Mouse (Mus musculus): ENCODE measurements around the gene Shb. TPM values are rescaled to one million over a fixed set of nuclear protein-coding genes. Genes with fewer than 3 reads are reported as not detected.

Gene Shb
- polyA plus RNA-seq, 1 experiment from 2014 or later, result 6.8 TPM

DNA sequence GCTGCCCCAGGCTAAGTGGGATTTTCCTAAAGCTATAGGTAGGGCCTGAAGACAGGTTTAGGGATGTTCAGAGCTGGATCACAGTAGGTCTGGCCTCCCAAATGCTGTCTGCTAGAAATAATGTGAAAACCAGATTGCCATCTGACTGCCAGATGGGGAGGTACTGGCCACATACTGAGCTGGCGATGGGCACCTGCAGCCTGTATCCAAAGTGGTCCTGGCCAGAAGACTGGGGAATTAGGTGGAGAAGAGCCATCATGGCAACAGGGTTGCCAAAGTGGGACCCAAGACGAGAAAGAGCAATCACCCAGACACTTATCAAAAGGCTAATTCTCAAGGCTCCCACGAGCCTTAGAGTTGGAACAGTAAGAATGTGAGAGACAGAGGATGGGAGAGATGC is 6.1 kb downstream of the Shb start:
- WGBS, result 80% methylated on average over 3 of the region's 3 CpGs
- H3K4me2 ChIP-seq, result no peak overlapping the region
- no peaks in the 10 kb centered on the region for H3K9me3 ChIP-seq
- 0 out of 2 replicates have a peak, but pooled peaks cover 2% of the 10 kb centered on the region for H3K36me3 ChIP-seq
- H3K27ac ChIP-seq, result no peak overlapping the region
- ATAC-seq (ENCODE audit: insufficient number of reproducible peaks, low FRiP score, low TSS enrichment, low read depth), result no peak
- H3K27me3 ChIP-seq, result no peaks in the 10 kb centered on the region
- H3K9ac ChIP-seq, result no peak overlapping the region
- no peak overlapping the region for H3K4me3 ChIP-seq
- H3K4me1 ChIP-seq, result peaks cover 55% of the 10 kb centered on the region

DNA sequence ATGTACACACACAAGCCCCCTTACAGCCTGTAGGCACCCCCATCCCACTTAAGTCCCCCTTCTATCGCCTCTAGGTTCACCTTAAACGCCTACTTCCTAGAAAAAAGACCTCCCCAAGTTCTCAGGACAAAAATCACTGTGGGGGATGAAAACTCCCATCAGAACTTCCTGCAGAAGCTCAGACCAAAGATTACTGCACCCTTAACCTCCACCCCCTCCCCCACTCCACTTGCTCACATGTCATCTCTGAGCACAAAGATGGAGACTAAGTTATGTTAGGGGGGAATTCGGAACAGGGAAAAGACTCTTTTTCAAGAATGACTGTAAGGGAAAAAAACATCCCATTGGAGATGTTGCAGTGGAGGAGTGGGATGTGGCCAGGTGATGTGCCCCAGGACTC is 6.7 kb downstream of the Shb start:
- Histone ChIP-seq H3K27ac (no peak overlapping the region), H3K9ac (no peak overlapping the region), H3K4me3 (no peak overlapping the region), H3K4me2 (no peak overlapping the region), H3K36me3 (0 out of 2 replicates have a peak, but pooled peaks cover 3% of the 10 kb centered on the region), H3K9me3 (no peaks in the 10 kb centered on the region), H3K27me3 (no peaks in the 10 kb centered on the region), H3K4me1 (peaks cover 54% of the 10 kb centered on the region)
- ATAC-seq (ENCODE audit: insufficient number of reproducible peaks, low FRiP score, low TSS enrichment, low read depth), result no peak
- WGBS, result 88% methylated on average over 3 of the region's 3 CpGs

DNA sequence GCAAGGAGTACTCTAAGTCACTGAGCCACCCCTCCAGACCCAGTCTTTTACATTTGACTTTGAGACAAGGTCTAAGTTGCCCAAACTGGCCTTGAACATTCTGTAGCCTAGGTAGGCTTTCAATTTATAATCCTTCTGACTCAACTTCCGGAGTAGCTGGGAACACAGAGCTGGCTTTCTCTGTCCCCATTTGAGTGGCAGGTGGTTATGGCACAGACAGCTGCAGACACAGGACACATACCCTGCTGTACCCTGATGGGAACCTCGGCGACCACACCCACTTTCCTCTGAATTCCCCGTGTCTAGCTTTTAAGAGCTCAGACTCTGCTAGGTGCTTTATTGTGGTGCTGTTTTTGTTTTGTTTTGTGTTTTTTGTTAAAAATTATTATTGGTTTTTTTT is 7.7 kb downstream of the Shb start:
- ATAC-seq (ENCODE audit: insufficient number of reproducible peaks, low FRiP score, low TSS enrichment, low read depth), result no peak
- H3K27me3 ChIP-seq, result no peaks in the 10 kb centered on the region
- H3K9ac ChIP-seq, result no peak overlapping the region
- no peak overlapping the region for H3K4me3 ChIP-seq
- H3K9me3 ChIP-seq, result no peaks in the 10 kb centered on the region
- no peak overlapping the region for H3K4me2 ChIP-seq
- H3K4me1 ChIP-seq, result peaks cover 48% of the 10 kb centered on the region
- no peak overlapping the region for H3K27ac ChIP-seq
- 84% methylated on average over 4 of the region's 4 CpGs for WGBS
- H3K36me3 ChIP-seq, result 0 out of 2 replicates have a peak, but pooled peaks cover 3% of the 10 kb centered on the region

DNA sequence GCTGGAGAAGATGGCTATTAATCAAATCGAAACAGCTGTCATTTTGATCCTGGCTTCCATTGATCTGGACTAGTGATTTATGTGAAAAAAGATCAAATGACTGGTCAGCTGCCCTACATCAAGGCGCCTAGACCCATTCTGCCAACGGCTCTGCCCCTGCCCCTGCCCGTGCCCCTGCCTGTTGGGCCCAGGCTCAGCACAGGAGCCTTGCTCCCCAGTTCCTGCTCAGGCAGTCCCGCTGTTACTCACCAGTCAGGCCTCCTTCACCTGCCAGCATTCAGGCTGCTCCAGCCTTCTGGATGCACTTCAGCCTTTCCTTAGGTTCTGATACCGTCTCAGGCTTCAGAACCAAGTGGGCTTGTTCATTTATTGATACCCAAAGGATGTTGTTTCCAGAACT is 8.9 kb downstream of the Shb start:
- no peak for ATAC-seq (ENCODE audit: insufficient number of reproducible peaks, low FRiP score, low TSS enrichment, low read depth)
- Histone ChIP-seq H3K9ac (no peak overlapping the region), H3K4me3 (no peak overlapping the region), H3K4me1 (peaks cover 36% of the 10 kb centered on the region), H3K27me3 (no peaks in the 10 kb centered on the region), H3K27ac (no peak overlapping the region), H3K36me3 (0 out of 2 replicates have a peak, but pooled peaks cover 3% of the 10 kb centered on the region), H3K9me3 (no peaks in the 10 kb centered on the region), H3K4me2 (no peak overlapping the region)
- 71% methylated on average over 6 of the region's 6 CpGs for WGBS

DNA sequence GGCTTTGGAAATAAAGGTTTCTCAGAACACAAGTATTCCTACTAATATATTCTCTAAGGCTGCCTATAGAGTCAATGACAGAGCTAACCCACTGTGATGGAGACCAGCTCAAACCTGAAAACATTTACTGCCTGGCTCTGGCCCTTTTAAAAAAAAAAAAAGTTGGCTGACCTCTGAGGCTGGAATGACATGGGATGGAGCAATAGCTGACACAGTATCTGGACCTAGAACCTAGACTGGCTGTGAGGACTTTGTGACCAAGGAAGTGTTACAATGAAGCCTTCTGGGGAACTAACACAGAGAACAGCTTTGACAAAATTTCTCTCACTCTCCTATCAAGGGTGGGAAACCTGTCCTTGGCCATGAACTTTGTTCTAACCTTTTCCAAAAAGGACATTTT is 9.3 kb downstream of the Shb start:
- Histone ChIP-seq H3K36me3 (0 out of 2 replicates have a peak, but pooled peaks cover 3% of the 10 kb centered on the region), H3K4me3 (no peak overlapping the region), H3K9ac (no peak overlapping the region), H3K4me2 (no peak overlapping the region), H3K27me3 (no peaks in the 10 kb centered on the region), H3K4me1 (peaks cover 32% of the 10 kb centered on the region), H3K9me3 (no peaks in the 10 kb centered on the region), H3K27ac (no peak overlapping the region)
- ATAC-seq (ENCODE audit: insufficient number of reproducible peaks, low FRiP score, low TSS enrichment, low read depth), result no peak

DNA sequence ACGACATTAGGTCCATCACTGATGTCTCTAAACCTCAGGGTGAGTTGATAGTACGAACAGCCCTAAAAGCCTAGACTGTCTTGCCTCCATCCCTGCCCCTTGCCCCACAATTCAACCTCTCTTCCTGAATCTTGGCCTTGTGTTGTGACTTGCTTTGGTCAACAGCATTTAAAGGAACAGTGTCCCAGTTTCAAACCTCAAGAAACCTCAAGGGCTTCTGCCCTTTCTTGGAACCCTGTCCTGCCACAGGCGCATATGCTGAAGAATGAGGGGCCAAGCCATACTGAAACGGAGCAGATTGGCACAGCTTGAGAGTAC is 9.7 kb downstream of the Shb start:
- Histone ChIP-seq H3K36me3 (0 out of 2 replicates have a peak, but pooled peaks cover 3% of the 10 kb centered on the region), H3K4me2 (no peak overlapping the region), H3K4me1 (peaks cover 32% of the 10 kb centered on the region), H3K9me3 (no peaks in the 10 kb centered on the region), H3K27me3 (no peaks in the 10 kb centered on the region), H3K4me3 (no peak overlapping the region), H3K9ac (no peak overlapping the region), H3K27ac (no peak overlapping the region)
- no peak for ATAC-seq (ENCODE audit: insufficient number of reproducible peaks, low FRiP score, low TSS enrichment, low read depth)
- 80% methylated on average over 4 of the region's 4 CpGs for WGBS

DNA sequence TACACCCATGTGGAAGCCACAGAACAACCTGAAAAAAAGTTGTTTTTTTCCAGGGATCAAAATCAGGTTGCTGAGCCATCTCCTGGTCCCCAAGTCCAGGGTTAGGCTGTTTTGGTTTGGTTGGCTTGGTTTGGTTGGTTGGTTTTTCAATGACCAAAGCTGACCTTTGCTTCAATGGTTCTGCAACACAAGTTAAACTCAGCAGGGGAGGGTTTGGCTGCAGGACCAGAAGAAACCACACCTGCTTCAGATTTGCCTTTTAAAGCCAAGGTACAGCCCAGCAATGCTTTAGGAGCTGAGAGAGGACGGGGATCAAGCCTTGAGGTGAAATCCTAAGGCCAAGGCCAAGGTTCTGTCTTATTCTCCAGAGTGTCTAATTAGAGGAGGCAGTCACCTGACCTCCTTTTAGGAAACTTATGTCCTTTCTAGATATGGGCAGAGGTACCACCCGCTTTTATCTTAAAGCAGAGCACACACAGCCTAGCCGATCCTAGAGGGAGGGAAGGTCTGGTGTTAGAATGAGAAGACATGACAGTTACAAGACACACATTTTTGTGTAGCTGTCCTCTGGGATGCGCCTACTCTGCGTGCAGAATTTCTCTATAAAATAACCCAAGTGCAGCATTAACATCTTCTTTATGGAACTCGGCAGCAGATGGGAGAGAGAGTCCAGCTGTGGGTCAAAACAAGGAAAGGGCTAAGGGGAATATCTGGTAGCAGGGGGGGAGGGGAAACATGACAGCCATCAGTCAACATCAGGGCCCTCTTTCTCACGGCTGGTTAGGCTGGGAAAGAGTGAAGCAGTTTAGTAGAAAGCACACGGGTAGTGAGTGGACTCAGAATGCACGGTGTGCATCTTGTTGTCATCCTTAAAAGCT is 10.3 kb downstream of the Shb start:
- ATAC-seq (ENCODE audit: insufficient number of reproducible peaks, low FRiP score, low TSS enrichment, low read depth), result no peak
- Histone ChIP-seq H3K9ac (no peak overlapping the region), H3K4me1 (peaks cover 33% of the 10 kb centered on the region), H3K4me2 (no peak overlapping the region), H3K4me3 (no peak overlapping the region), H3K27me3 (no peaks in the 10 kb centered on the region), H3K36me3 (0 out of 2 replicates have a peak, but pooled peaks cover 3% of the 10 kb centered on the region), H3K9me3 (no peaks in the 10 kb centered on the region), H3K27ac (no peak overlapping the region)
- WGBS, result 60% methylated on average over 9 of the region's 9 CpGs

DNA sequence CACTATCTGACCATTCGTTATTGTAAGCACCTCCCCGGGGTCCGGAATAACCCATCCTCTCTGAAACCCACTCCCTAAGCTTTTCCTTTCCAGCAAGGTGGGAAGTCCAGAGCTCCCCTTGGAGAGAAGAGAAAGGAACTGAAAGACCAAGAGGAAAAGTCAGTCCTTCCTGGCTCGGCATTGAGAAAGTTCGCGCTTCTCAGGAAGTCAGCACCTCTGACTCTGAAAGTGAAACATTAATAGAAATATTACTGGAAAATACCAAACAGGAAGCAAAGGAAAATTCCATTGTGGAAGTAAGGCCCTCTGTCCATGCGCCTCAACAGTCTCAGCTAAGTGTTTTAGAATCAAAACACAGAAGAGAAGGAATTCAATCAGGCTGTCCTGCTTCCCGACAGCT is 11.9 kb downstream of the Shb start:
- 76% methylated on average over 8 of the region's 8 CpGs for WGBS
- no peak overlapping the region for H3K4me2 ChIP-seq
- H3K27me3 ChIP-seq, result no peaks in the 10 kb centered on the region
- peaks cover 29% of the 10 kb centered on the region for H3K4me1 ChIP-seq
- no peak overlapping the region for H3K9ac ChIP-seq
- no peaks in the 10 kb centered on the region for H3K9me3 ChIP-seq
- H3K27ac ChIP-seq, result 0 out of 2 replicates have a peak overlapping the region, but pooled peaks have one; percentile 47
- no peak for ATAC-seq (ENCODE audit: insufficient number of reproducible peaks, low FRiP score, low TSS enrichment, low read depth)
- H3K4me3 ChIP-seq, result no peak overlapping the region
- 0 out of 2 replicates have a peak, but pooled peaks cover 3% of the 10 kb centered on the region for H3K36me3 ChIP-seq

DNA sequence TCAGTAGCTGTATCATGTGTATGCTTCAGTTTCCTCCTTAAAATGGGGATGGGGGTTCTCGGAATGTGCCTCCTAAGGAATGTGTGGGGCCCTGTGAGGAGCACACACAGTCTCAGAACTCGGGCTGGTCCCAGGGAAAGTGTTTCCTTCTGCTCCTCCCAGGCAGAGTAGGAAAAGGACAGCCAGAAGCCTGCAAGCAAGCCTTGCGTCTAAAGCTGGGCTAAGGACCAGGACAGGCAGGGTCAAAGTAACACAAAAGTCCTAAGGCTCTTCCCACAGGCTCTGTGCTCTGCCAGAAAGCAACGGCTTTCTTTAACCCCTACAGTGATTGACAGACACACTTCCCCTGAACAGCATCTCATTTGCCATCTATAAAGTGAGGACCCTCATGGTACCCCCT is 14.9 kb downstream of the Shb start:
- Histone ChIP-seq H3K4me2 (no peak overlapping the region), H3K4me1 (peaks cover 54% of the 10 kb centered on the region), H3K9me3 (no peaks in the 10 kb centered on the region), H3K27me3 (no peaks in the 10 kb centered on the region), H3K4me3 (no peak overlapping the region), H3K36me3 (0 out of 2 replicates have a peak, but pooled peaks cover 3% of the 10 kb centered on the region), H3K27ac (no peak overlapping the region), H3K9ac (no peak overlapping the region)
- ATAC-seq (ENCODE audit: insufficient number of reproducible peaks, low FRiP score, low TSS enrichment, low read depth), result no peak
- WGBS, result 29% methylated on average over 4 of the region's 4 CpGs

DNA sequence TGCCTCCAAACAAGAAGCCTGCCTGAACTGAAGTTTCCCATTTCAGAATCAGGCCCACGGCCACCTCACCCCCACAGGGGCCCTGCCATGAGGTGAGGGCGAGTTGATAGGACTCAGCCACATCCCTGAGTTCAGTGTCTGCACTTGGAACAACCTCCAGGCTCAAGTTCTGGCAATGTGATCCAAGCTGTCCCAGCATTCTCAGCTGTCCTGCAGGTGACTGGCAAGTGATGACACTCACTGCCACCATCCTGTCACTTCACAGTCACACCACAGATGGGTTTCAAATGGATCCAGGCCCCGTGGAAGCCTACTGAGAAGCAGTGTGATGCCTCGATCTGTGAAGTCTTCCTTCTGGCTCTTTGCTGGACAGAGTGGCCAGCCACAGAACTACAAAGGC is 16.4 kb downstream of the Shb start:
- no peak overlapping the region for H3K27ac ChIP-seq
- 57% methylated on average over 4 of the region's 4 CpGs for WGBS
- H3K27me3 ChIP-seq, result no peaks in the 10 kb centered on the region
- H3K9ac ChIP-seq, result no peak overlapping the region
- ATAC-seq (ENCODE audit: insufficient number of reproducible peaks, low FRiP score, low TSS enrichment, low read depth), result no peak
- H3K4me1 ChIP-seq, result peaks cover 58% of the 10 kb centered on the region
- H3K36me3 ChIP-seq, result no peaks in the 10 kb centered on the region
- no peaks in the 10 kb centered on the region for H3K9me3 ChIP-seq
- no peak overlapping the region for H3K4me2 ChIP-seq
- H3K4me3 ChIP-seq, result no peak overlapping the region

DNA sequence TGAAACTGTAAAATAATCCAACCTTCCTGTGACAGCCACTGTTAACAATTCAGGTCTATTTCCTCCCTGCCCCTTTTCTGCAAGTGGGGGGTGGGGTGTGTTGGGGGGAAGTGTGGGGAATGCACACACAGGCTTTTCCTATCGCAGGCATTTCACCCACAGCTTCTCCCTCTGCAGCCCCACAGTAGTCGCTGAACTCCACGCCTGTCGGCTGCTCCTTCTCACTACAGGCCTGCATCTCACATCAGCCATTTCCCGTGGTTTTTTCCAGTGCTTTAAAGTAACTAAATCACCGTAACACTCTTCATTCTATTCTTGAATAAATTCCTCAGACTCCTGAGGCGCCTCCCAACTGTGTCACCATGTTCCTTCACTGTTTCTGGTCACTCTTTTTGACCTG is 17.9 kb downstream of the Shb start:
- Histone ChIP-seq H3K4me3 (no peak overlapping the region), H3K27ac (peak overlapping the region; percentile 60), H3K36me3 (no peaks in the 10 kb centered on the region), H3K4me1 (peaks cover 64% of the 10 kb centered on the region), H3K27me3 (no peaks in the 10 kb centered on the region), H3K4me2 (0 out of 2 replicates have a peak overlapping the region, but pooled peaks have one; percentile 7), H3K9ac (no peak overlapping the region), H3K9me3 (no peaks in the 10 kb centered on the region)
- no peak for ATAC-seq (ENCODE audit: insufficient number of reproducible peaks, low FRiP score, low TSS enrichment, low read depth)
- WGBS, result 17% methylated on average over 7 of the region's 7 CpGs

DNA sequence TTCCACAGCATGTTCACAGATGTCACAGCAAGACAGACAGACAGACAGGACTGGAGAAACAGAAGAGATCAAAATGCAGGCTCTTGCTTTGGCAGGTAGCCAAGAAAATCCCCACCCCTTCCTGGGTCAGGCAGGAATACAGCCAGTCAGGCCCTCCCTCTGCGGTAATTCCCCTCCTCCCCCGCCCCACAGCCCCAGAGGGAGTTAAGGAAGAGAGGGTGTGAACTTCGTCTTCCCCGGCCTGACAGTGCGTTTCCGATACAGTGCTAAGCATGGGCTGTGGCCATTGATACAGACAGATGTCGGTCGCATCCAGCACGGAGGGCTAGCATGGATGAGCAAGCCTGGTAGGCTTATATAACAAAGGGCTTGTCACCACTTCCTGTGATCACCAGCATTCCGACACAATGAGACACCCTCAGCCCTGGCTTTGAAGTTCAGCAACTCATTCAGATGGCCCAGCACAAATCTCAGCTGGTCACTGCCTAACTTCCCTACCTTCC is 18.4 kb downstream of the Shb start:
- Histone ChIP-seq H3K36me3 (no peaks in the 10 kb centered on the region), H3K4me3 (no peak overlapping the region), H3K27me3 (no peaks in the 10 kb centered on the region), H3K9ac (no peak overlapping the region), H3K4me1 (peaks cover 69% of the 10 kb centered on the region), H3K9me3 (no peaks in the 10 kb centered on the region), H3K4me2 (0 out of 2 replicates have a peak overlapping the region, but pooled peaks have one; percentile 7), H3K27ac (peak overlapping the region; percentile 60)
- WGBS, result 14% methylated on average over 10 of the region's 10 CpGs
- peak; percentile 31; the same call in 1 of the 2 replicates for ATAC-seq (ENCODE audit: insufficient number of reproducible peaks, low FRiP score, low TSS enrichment, low read depth)
